Mouse (Mus musculus): ENCODE data around the gene Diras1. TPM values are rescaled to one million over a fixed set of nuclear protein-coding genes. Genes with fewer than 3 reads are reported as not detected.
"Not testable (repeated sequence)": the region's sequence is repeated elsewhere in the genome, so short reads cannot be mapped to it uniquely, and the experiment has no call there.

The Diras1 gene
- 100 to 1,000 TPM; 102 to 111 TPM for total RNA-seq (2021)

DNA sequence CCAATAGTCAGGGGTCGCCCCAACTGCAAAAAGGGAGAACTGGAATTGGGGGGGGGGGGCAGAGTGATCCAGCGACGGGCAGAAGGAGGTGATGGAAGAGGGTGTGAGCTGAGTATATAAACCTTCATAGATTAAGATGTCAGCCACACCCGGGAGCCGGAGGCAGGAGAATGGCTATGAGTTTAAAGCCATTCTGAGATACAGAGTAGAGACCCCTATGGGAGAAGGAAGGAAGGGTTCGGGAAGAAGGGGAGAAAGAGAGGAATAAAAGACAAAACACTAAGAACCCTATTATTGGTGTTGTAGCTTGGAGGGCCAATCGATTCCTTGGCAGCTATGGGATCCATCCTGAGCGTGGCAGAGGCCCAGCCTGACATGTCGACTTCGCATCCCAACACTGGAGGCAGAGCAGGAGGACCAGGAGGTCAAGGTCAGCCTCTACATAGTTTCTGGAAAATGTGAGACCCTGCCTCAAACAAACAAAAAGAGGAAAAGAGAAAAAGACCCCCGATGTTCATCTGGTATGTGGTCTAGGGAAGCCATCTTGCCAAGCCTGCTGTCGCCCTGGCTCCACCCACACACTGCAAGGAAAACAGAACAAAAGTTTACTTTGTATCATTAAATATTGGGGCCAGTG lies at the start of gene Diras1:
Gene Diras1, minus strand, starts transcription at position 24 of the 637 bp plus-strand sequence.
- DNase-seq (ENCODE audit: low spot score in 2 of 2) = no peak
- intact Hi-C loops (cut with DNase I) = no loop called here

DNA sequence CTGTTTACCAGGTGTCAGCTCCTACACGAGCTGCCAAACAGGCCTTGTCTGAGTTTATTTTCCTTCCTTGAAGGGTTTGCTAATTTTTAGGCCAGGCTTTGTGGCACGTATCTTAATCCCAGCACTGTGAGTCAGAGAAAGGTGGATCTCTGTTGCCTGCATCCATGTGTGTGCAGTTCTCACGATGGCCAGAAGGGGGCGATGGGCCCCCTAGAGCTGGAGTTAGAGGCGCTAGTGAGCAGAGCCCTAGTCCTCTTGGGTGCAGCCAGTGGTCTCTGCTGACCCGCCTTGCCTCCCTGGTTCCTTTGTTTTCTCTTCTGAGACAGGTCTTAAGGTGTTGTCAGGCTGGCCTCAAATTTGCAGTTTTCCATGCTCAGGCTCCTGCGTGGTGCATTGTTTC lies 48.0 kb upstream of the Diras1 start:
- DNase-seq (ENCODE audit: low spot score in 2 of 2) = no peak
- intact Hi-C loops (cut with DNase I) = no loop called here

DNA sequence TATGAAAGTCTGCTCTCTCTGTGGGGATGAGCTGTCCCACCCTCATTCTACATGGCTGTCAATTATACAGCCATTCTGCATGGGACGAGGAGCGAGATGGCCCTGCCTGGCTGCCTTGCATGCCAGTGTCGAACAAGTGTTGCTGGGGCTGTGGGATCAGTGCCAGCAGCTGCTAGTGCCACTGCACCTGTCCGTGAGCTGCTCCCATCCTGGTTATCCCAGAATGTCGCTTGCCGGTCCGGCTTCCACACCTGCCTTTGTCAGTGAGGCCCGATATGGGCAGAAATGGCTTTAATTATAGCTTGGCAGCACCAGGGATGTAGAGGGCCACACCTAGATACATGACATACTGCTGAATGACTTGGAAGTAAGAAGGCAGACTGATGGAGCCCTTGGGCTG lies 46.8 kb upstream of the Diras1 start:
- intact Hi-C loops (cut with DNase I) = no loop called here
- no peak for DNase-seq (ENCODE audit: low spot score in 2 of 2)

DNA sequence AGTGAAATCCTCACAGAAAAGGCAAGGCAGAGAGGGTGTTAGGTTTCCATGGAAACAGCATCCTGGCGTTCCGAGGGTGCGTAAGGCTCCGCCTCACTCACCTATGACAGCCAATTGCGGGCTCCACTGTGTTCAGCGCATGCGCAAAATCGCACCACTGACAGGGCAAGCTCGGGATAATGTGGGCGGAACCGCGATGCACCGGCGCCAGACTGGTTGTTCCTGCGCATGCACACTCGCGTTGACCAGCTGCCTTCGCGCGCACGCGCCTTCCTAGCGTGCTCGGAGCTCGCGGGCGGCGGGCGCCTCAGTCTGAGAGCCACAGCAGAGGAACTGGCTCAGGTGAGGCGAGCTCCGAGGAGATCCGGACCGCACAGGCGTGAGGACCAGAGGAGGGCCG lies 44.4 kb upstream of the Diras1 start, which contains the start of gene Thop1:
Gene Thop1, plus strand, starts transcription at position 200 of the 400 bp plus-strand sequence.
- peak; percentile 96 to 97 for DNase-seq (ENCODE audit: low spot score in 2 of 2)
- intact Hi-C loops (cut with DNase I) = no loop called here

DNA sequence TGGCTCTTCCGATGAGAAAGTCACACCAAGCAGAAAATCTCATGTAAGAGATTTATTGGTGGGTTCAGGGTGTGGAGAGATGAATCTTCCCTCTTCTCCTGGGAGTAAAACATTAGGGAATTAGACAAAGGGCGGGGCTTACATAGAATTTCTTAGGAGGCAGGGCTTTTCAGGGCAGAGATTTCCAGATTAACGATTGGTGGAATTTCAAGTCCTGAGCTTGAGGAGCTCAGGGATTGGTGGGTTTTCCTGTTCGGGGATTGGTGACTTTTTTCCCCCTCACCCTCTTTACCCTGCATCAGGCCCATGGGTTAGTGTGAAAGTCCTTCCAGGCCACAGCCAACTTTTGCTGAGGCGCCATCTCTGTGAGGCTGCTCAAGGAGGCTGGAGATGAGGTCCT lies 43.2 kb upstream of the Diras1 start:
- intact Hi-C loops (cut with DNase I) = no loop called here
- no peak for DNase-seq (ENCODE audit: low spot score in 2 of 2)

DNA sequence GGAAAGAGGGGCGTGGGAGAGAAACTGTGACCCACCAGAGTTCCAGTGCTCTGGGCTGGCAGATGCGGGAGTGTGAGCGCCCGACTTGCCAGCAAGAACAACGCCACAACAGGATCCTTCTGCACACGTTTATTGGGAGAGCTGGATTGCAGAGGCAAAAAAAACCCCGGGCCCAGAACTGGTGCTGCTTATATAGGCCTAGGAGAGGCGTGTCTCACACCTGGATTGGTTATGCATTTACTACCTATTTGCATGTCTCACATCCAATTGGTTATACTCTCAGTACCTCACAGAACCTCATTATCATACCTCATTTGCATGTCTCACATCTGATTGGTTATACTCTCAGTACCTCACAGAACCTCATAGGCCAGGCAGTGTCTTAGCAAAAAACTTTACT lies 39.1 kb upstream of the Diras1 start:
- DNase-seq (ENCODE audit: low spot score in 2 of 2); intact Hi-C loops (cut with DNase I): not testable (repeated sequence)

DNA sequence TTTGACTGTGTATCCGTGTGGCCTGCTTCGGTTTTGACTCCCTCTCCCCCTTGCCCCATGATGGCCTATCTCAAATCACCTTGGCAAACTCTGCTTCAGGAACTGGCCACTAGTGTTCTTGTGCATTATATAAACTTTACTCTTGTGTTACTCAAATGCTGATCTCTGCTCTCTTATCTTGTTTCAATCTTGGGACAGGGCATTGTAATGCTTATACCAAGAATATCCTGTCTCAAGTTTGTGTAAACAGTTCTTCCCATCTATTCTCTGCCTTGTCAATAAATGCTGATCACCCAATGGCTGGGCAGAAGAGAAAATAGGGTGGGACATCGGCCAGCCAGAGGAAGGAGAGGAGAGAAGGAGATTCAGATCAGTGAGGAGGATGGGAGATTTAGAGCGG lies 37.2 kb upstream of the Diras1 start:
- intact Hi-C loops (cut with DNase I) = no loop called here
- DNase-seq (ENCODE audit: low spot score in 2 of 2) = no peak

DNA sequence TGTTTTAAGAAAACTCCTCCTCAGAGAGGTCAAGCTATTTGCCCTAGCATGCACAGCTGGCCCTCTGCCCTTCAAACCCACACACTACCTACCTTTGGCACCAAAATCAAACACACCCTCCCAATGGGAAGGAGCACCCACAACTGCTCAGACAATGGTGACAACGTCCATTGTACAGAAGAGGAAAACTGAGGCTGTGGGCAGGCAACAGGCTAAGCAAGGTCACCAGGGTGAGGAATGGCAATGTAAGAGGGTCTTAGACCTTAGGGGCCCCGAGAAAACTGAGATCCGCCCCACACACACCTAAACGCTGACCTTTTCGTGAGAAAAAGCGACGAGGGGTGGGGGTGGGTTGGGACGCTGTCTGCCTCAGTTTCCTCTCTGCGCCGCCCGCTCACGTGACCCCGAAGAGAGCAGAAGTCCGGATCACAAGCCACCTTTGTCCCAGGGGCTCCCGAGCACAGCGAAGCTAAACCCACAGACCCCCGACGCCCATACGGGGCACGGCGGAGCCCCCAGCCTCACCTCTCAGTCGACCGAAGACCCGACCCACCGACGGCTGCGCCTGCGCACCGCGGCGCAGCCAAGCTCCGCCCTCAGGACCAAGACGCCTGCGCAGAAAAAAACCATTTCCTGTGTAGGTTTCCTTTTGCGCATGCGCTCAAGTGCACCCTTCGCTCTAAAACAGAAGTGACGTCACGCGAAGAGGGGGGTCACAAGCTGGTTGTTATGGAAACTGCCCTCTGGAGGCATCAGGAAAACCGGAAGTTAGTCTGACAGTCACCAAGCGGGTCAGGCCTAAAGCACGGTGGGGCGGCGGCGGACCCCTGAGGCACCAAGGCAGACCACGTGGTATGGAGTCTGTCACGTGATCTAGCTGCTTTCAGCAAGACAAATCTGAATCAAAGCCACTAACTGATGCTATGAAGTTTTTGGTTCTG lies 34.4 kb upstream of the Diras1 start, which contains the start of gene Sgta:
Gene Sgta, minus strand, starts transcription at position 579 of the 941 bp plus-strand sequence.
- intact Hi-C loops (cut with DNase I) = no loop called here
- DNase-seq (ENCODE audit: low spot score in 2 of 2) = peak; percentile 98 to 99

DNA sequence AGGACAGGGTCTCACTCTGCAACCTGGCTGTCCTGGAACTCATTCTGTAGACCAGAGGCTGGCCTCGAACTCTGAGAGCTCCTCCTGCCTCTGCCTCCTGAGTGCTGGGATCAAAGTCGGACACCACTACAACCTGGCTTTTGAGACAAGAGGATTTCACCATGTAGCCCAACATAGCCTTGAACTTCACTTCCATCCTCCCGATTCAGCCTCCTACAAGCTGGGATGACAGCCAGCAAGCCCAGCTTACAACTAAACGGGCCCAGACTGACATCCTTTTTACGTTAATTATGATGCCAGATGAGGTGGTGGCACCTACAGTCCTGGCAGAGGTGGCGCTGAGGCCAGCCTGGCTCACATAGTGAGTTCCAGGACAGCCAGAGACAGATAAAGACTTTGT lies 33.4 kb upstream of the Diras1 start:
- no peak for DNase-seq (ENCODE audit: low spot score in 2 of 2)
- intact Hi-C loops (cut with DNase I) = no loop called here

DNA sequence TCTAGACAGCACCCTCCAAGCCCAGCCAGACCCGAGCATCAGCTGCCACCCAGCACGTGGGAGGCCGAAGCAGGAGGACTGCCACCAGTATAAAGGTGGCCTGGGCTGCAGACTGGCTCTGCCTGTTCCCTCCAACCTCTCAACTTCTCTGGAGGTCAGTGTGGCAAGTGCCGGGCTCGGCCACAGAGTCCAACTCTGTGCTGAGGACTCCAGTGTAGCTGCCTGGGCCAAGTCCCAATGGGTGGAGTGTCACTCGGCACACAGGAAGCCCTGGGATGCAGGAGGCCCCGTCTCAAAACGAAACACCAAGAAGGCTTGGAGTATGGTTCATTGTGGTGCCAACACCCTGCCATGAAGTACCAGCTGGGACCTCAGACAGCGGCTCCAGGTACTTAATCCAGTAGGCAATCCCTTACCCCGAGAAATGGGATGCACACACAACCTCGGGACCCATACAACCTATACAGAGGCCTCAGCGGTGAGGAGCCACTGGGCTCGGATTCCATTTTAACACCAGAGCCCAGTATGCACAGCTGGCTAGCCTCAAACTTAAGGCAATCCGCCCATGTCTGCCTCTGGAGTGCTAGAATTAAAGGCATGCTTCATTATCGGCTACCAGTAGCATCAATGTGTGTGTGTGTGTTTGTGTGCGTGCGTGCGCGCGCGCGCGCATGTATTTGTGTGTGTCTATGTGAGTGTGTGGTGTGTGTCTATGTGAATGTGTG lies 32.1 kb upstream of the Diras1 start:
- no peak for DNase-seq (ENCODE audit: low spot score in 2 of 2)
- intact Hi-C loops (cut with DNase I) = no loop called here

DNA sequence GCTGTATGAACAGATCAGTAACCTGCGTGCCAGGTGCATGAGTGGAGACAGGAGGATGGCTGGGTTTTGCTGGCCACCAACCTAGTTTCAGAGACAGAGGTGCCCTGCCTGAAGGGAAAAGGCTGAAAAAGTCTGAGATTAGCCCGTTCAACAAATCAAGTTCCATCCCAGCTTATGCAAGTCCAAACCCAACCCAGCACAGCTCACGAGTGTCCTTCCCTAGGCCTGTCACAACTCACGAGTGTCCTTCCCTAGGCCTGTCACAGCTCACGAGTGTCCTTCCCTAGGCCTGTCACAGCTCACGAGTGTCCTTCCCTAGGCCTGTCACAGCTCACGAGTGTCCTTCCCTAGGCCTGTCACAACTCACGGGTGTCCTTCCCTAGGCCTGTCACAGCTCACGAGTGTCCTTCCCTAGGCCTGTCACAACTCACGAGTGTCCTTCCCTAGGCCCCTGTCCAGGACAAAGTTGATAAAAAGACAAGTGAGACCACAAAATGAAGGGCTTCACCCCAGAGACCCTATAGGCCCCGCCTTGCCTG lies 30.4 kb upstream of the Diras1 start:
- DNase-seq (ENCODE audit: low spot score in 2 of 2); intact Hi-C loops (cut with DNase I): not testable (repeated sequence)

DNA sequence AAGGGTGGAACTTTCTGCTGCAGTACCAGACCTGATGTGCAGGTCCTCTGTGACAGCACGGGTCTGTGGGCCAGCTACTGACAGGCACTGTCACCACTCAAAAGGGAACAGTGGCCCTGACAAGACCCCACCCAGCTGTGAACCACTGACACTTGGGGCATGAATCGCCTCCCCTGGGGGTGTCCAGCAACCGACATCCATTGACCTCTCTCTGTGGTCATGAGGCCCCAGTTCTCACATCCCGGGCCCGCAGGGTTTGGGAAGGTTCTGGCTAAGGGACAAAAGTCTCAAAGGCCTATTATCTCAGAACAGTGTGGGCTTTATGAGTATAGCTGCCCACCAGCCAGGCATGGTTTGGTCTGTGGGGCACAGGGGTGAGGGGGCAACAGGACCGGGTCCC lies 29.7 kb upstream of the Diras1 start:
- no peak for DNase-seq (ENCODE audit: low spot score in 2 of 2)
- intact Hi-C loops (cut with DNase I) = no loop called here

DNA sequence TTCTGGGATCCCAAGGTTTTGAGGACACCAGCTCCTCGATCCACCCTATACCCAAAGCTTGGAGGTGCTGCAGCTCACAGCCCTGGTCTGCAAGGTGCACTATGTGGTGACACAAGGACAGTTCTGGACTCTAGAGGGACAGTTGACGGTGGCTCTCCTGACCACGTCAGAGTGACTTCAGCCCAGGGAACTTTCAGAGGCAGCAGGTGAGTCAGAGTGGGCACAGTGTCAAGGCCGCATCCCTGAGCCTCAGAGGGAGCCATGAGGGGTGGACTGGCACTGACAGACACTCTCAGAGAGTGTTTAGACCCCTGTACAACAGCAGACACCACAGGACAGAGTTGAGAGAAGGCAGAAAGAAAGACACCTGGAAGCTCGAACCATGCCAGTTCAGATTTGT lies 27.1 kb upstream of the Diras1 start:
- intact Hi-C loops (cut with DNase I) = no loop called here

DNA sequence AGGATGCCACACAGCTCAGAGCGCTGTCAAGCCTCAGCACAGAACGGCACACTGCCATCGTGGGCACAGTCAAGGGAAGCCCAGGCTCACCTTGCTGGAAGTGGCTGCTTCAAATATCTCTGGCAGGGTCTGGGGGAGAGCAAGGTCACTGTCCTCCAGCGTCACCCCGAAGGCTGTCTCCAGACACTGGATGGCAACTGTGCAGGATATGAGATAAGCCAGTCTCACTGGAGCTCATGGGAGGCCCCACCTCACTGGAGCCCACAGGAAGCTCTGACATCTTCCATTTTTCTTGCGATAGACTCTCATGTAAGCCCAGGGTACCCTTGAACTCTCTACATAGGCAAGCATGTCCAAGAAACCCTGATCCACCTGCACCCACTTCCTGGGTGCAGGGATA lies 25.7 kb upstream of the Diras1 start:
- intact Hi-C loops (cut with DNase I) = no loop called here
- no peak for DNase-seq (ENCODE audit: low spot score in 2 of 2)

More for the DNA sequence above, 27.1 kb upstream of the Diras1 start:
- no peak for DNase-seq (ENCODE audit: low spot score in 2 of 2)

DNA sequence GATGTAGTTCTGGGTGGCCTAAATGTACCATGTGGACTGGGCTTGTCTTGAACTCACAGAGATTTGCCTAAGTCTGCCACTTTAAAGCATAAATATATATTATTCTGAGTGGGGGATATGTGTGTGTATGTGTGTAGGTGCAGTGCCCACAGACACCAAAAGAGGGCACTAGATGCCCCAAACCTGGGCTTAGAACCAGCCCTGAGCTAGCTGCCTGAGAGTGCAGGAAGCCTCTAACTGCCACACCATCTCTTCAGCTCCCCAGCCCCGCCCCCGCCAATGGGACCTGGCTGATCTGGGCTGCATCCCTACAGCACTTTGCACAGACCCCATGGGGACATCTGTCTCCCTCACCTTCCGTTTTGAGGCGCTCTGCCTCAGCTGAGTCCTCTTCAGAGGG lies 25.2 kb upstream of the Diras1 start:
- DNase-seq (ENCODE audit: low spot score in 2 of 2) = no peak
- intact Hi-C loops (cut with DNase I) = no loop called here

DNA sequence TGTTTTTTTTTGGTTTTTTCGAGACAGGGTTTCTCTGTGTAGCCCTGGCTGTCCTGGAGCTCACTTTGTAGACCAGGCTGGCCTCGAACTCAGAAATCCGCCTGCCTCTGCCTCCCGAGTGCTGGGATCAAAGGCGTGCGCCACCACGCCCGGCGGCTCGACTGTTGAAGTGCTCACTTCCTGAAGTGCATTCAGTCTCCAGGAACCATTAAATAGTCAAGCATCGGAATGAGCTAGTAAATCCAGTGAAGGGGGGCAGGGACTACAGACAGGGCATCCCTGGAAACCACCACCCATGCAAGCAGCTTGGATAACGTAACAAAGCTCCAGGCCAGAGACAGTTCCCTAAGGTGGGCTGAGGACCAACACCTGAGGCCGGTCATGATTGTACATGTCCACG lies 19.8 kb upstream of the Diras1 start:
- intact Hi-C loops (cut with DNase I); DNase-seq (ENCODE audit: low spot score in 2 of 2): not testable (repeated sequence)

DNA sequence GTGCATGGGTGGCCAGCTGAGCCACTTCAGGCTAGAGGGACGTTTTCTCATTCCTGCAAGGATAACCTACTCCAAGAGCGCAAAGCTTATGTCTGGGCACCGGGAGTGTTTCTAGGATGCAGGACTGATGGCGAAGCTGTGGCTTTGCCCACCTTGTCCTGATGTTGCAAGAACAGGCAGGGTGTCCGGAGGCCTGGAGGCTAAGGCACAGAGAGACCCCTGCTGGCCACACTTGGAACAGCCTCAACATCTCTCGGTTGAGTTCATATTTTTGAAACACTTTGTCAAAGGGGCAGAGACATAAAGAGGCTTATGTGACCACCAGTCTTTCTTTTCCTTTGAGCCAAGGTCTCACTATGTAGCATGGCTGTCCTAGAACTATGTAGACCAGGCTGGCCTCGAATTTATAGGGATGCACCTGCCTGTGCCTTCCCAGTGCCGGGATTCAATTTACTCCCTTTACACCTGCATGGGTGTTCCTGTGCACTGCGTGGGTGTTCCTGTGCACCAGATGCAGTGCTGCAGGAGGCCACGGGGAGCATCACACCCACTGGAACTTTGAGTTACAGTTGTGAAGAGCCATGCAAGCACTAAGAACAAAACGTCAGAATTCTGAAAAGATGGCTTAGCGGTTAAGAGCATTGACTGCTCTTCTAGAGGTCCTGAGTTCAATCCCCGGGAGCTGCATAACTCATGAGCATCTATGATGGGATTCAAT lies 16.2 kb upstream of the Diras1 start:
- intact Hi-C loops (cut with DNase I) = loop anchor here (2.0 kb wide), 1 partner anchor 43 kb away; no protein-coding TSS in a partner anchor
- peak; percentile 57 to 65 for DNase-seq (ENCODE audit: low spot score in 2 of 2)

DNA sequence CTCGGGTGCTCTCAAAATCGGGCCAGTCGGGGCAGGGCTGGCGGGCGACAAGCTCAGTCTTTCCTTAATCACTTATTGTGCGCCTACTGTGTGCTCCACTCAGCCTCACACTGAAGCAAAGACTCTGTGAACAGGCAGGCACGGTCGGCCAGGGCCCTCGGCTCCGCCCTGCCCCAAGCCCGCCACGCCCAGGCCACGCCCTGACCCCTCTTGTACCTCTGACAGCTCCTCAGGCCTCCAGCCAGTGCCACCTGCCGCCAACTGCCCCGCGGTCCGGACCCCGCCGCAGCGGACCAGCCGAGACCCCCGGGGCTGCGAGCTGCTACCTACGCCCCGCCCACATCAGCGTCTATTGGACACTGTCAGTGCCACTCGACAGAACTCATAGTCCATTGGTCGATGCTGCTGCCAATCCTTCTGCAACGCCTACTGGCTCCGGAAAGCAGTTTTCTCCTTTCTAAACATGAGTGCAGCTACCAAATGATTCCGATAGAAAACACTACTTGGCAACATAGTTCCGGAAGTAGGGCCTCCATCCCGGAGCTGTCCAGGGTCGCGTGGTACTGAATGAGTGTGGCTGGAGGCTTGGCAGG lies 11.6 kb upstream of the Diras1 start, which contains the start of gene Slc39a3:
Gene Slc39a3, minus strand, starts transcription at position 439 of the 593 bp plus-strand sequence.
- intact Hi-C loops (cut with DNase I) = no loop called here
- DNase-seq (ENCODE audit: low spot score in 2 of 2) = peak; percentile 98 to 99

DNA sequence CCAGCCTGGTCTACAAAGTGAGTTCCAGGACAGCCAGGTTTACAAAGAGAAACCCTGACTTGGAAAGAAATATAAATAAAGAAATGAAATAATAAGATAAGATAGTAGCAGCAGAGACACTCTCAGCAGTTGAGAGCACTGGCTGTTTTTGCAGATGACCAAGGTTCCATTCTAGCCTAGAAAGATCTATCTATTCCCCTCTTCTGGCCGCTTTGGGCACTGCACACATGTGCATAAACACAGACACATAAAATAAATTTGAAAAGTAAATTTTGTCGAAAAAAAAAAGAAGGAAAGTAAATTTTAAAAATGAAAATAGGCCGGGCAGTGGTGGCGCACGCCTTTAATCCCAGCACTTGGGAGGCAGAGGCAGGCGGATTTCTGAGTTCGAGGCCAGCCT lies 10.8 kb upstream of the Diras1 start:
- intact Hi-C loops (cut with DNase I) = no loop called here
- no peak for DNase-seq (ENCODE audit: low spot score in 2 of 2)

All from left cerebral cortex, postnatal 36 days (tissue).